Mouse (Mus musculus): ENCODE measurements at regions not wholly inside any gene's neighbourhood (a gene's known extent, or its start where the extent isn't known, plus 50 kb on each side); places are given as distances from the start of the nearest gene placed in this dataset.

GRCm38 (mm10) chr1:184140486-184140885 is 106.4 kb upstream of the 1700056E22Rik start:
- DNase-seq (ENCODE audit: low spot score in 2 of 2): no peak

- no peak for DNase-seq (ENCODE audit: low spot score in 2 of 2)
Measured at GRCm38 (mm10) chr1:184140082-184140481, 106.0 kb upstream of the 1700056E22Rik start.

GRCm38 (mm10) chr1:184138661-184139060 is 104.6 kb upstream of the 1700056E22Rik start:
- DNase-seq (ENCODE audit: low spot score in 2 of 2): no peak

GRCm38 (mm10) chr1:184130897-184131296 is 96.8 kb upstream of the 1700056E22Rik start:
- DNase-seq (ENCODE audit: low spot score in 2 of 2): no peak

- DNase-seq (ENCODE audit: low spot score in 2 of 2): no peak
Measured at GRCm38 (mm10) chr1:184127321-184127720, 93.2 kb upstream of the 1700056E22Rik start.

GRCm38 (mm10) chr1:184126909-184127308 is 92.8 kb upstream of the 1700056E22Rik start:
- no peak for DNase-seq (ENCODE audit: low spot score in 2 of 2)

Data from left cerebral cortex, adult 8-10 months (tissue).